Mouse (Mus musculus): Measurements from ENCODE around the gene Atp5l.

GRCm38 (mm10) chr9:44899716-44900115, 20.8 kb downstream of the Atp5l start:
- TF ChIP-seq CHD2 (IDR thresholded peaks at IDR 0.05; ENCODE audit: low read depth, low read length) (no peak), ZC3H11A (IDR thresholded peaks at IDR 0.05; ENCODE audit: borderline replicate concordance, low read depth, low read length) (no peak), ZNF384 (IDR thresholded peaks at IDR 0.05; ENCODE audit: low read depth, low read length) (no peak), MAFK (IDR thresholded peaks at IDR 0.05; ENCODE audit: insufficient read depth, low read depth, low read length) (no peak)

Data from ES-E14 (cell line).